ENCODE assay signal across 11 mouse cellular contexts in genomic region chr6:125478135-125479128, GRCm38 (mm10). TPM values are rescaled to one million over a fixed set of nuclear protein-coding genes. Genes with fewer than 3 reads are reported as not detected.
DNase-seq lines count a peak whose midpoint lies in the region; ATAC-seq and TF ChIP-seq lines count a peak whose summit lies in the region.
"Had no signal": no experiment of that assay in that cellular context is flagged by ENCODE, and none has a peak within 500 bp of the region (broad histone marks: within the 10 kb centered on the region; RNA-seq: fewer than 3 reads in every experiment).

No protein-coding gene starts in this region.

- H3K9me3 ChIP-seq in heart, embryonic 13.5 days: no peaks in the 10 kb centered on the region
- H3K9me3 ChIP-seq in heart, embryonic 12.5 days (replicated peaks): no peaks in the 10 kb centered on the region
- H3K9me3 ChIP-seq in intestine, embryonic 14.5 days (ENCODE audit: control insufficient read depth, low read length): no peaks in the 10 kb centered on the region
- H3K9me3 ChIP-seq in lung, embryonic 16.5 days (ENCODE audit: control insufficient read depth, low read length): no peaks in the 10 kb centered on the region
- H3K9me3 ChIP-seq: hindbrain, embryonic 15.5 days had no signal

- H3K4me3 ChIP-seq in heart, embryonic 13.5 days: no peak overlapping the region
- H3K4me3 ChIP-seq in heart, embryonic 12.5 days: no peak overlapping the region
- H3K4me3 ChIP-seq in C2C12 (ENCODE audit: insufficient read depth, poor library complexity, severe bottlenecking): no peak overlapping the region
- no peak overlapping the region for H3K4me3 ChIP-seq in intestine, embryonic 14.5 days (ENCODE audit: low read depth, low read length)
- H3K4me3 ChIP-seq in lung, embryonic 16.5 days (ENCODE audit: low read length): no peak overlapping the region
- H3K4me3 ChIP-seq: hindbrain, embryonic 15.5 days had no signal

- H3K4me1 ChIP-seq in heart, embryonic 13.5 days: peaks cover 79% of the 10 kb centered on the region
- peaks cover 66% of the 10 kb centered on the region for H3K4me1 ChIP-seq in heart, embryonic 12.5 days (replicated peaks)
- H3K4me1 ChIP-seq in intestine, embryonic 14.5 days (replicated peaks; ENCODE audit: control insufficient read depth, insufficient read depth, low read length): peaks cover 35% of the 10 kb centered on the region
- H3K4me1 ChIP-seq in lung, embryonic 16.5 days (replicated peaks; ENCODE audit: control insufficient read depth, insufficient read depth, low read length): peaks cover 71% of the 10 kb centered on the region

- 74% methylated on average over 16 of the region's 16 CpGs for WGBS in heart, embryonic 13.5 days
- WGBS in heart, embryonic 12.5 days: 80% methylated on average over 16 of the region's 16 CpGs
- WGBS in intestine, embryonic 14.5 days: 73% methylated on average over 16 of the region's 16 CpGs
- 55% methylated on average over 16 of the region's 16 CpGs for WGBS in lung, embryonic 16.5 days

- no peak overlapping the region for H3ac ChIP-seq in C2C12 (ENCODE audit: control insufficient read depth, insufficient read length, low read depth)

- H3K27ac ChIP-seq in heart, embryonic 13.5 days (replicated peaks): 0 out of 2 replicates have a peak overlapping the region, but pooled peaks have one; percentile 74
- H3K27ac ChIP-seq in heart, embryonic 12.5 days (ENCODE audit: poor library complexity, severe bottlenecking): no peak overlapping the region
- H3K27ac ChIP-seq in intestine, embryonic 14.5 days (ENCODE audit: low read depth): no peak overlapping the region; the same call in 1 of the 2 replicates
- peak overlapping the region; percentile 91 for H3K27ac ChIP-seq in lung, embryonic 16.5 days (ENCODE audit: low read length)

- H3K4me2 ChIP-seq in heart, embryonic 13.5 days: no peak overlapping the region
- H3K4me2 ChIP-seq in heart, embryonic 12.5 days: no peak overlapping the region
- H3K4me2 ChIP-seq in intestine, embryonic 14.5 days (ENCODE audit: low read length): no peak overlapping the region
- peak overlapping the region; percentile 19 for H3K4me2 ChIP-seq in lung, embryonic 16.5 days (ENCODE audit: low read depth, low read length)
- H3K4me2 ChIP-seq: hindbrain, embryonic 15.5 days had no signal

- no peak for ATAC-seq in heart, embryonic 13.5 days (ENCODE audit: extremely low read depth, insufficient number of reproducible peaks, low FRiP score, low TSS enrichment)
- no peak for ATAC-seq in heart, embryonic 12.5 days (ENCODE audit: insufficient number of reproducible peaks, low FRiP score)
- peak; percentile 49 for ATAC-seq in intestine, embryonic 14.5 days (replicated peaks; ENCODE audit: low FRiP score, low TSS enrichment, low read depth)
- peak; percentile 44 for ATAC-seq in lung, embryonic 16.5 days (ENCODE audit: low read depth)
- no peak for ATAC-seq in erythroid progenitor cell, adult 5-6 weeks (replicated peaks; ENCODE audit: low FRiP score, poor library complexity, severe bottlenecking)
- ATAC-seq: midbrain, embryonic 16.5 days had no signal

- no peak for DNase-seq in intestine, embryonic 14.5 days (ENCODE audit: low spot score)
- DNase-seq in urinary bladder, adult 2 months (ENCODE audit: low spot score): no peak
- DNase-seq in layer of hippocampus, adult 8-10 months (ENCODE audit: low spot score in 2 of 2): no peak
- DNase-seq: gastrocnemius, postnatal 36 days had no signal

- peaks cover 52% of the 10 kb centered on the region for H3K27me3 ChIP-seq in heart, embryonic 13.5 days (replicated peaks)
- H3K27me3 ChIP-seq in heart, embryonic 12.5 days (replicated peaks): peaks cover 23% of the 10 kb centered on the region
- H3K27me3 ChIP-seq in C2C12 (ENCODE audit: control insufficient read depth, insufficient read depth, insufficient read length): no peaks in the 10 kb centered on the region
- H3K27me3 ChIP-seq in intestine, embryonic 14.5 days (replicated peaks; ENCODE audit: control insufficient read depth, insufficient read depth, low read length): no peaks in the 10 kb centered on the region
- H3K27me3 ChIP-seq in lung, embryonic 16.5 days (ENCODE audit: control insufficient read depth, insufficient read depth, low read depth, low read length): no peaks in the 10 kb centered on the region
- H3K27me3 ChIP-seq: hindbrain, embryonic 15.5 days had no signal

- peaks cover 88% of the 10 kb centered on the region for H3K79me2 ChIP-seq in C2C12 (ENCODE audit: control insufficient read depth, insufficient read depth)

- H3K79me3 ChIP-seq in C2C12 (ENCODE audit: low read depth): peaks cover 72% of the 10 kb centered on the region

- H3K36me3 ChIP-seq in heart, embryonic 13.5 days: no peaks in the 10 kb centered on the region
- no peaks in the 10 kb centered on the region for H3K36me3 ChIP-seq in heart, embryonic 12.5 days
- peaks cover 18% of the 10 kb centered on the region for H3K36me3 ChIP-seq in C2C12 (ENCODE audit: control insufficient read depth, insufficient read depth)
- no peaks in the 10 kb centered on the region for H3K36me3 ChIP-seq in intestine, embryonic 14.5 days (ENCODE audit: control insufficient read depth, insufficient read depth, low read length)
- H3K36me3 ChIP-seq in lung, embryonic 16.5 days (ENCODE audit: control insufficient read depth, insufficient read depth, low read length): no peaks in the 10 kb centered on the region
- H3K36me3 ChIP-seq: hindbrain, embryonic 15.5 days had no signal

- TF ChIP-seq CTCF in C2C12 (IDR thresholded peaks at IDR 0.05; ENCODE audit: control insufficient read depth, insufficient read depth, insufficient read length): no peak

- H3K9ac ChIP-seq in heart, embryonic 13.5 days: no peak overlapping the region
- H3K9ac ChIP-seq in heart, embryonic 12.5 days: no peak overlapping the region
- H3K9ac ChIP-seq in intestine, embryonic 14.5 days (ENCODE audit: low read length): no peak overlapping the region
- peak overlapping the region; percentile 29; the same call in 1 of the 2 replicates for H3K9ac ChIP-seq in lung, embryonic 16.5 days (ENCODE audit: low read length)
- H3K9ac ChIP-seq: hindbrain, embryonic 15.5 days had no signal

TF ChIP-seq in C2C12, 6 proteins besides CTCF, POLR2A, EP300 and RAD21:
- no peak for TF ChIP-seq CEBPB (IDR thresholded peaks at IDR 0.05; ENCODE audit: low read depth)
- TF ChIP-seq MYOD1 (IDR thresholded peaks at IDR 0.05; ENCODE audit: control insufficient read depth, insufficient read length, low read depth): peak; percentile 52

RNA-seq across cellular contexts. Expression of gene Cd9, which starts 16.2 kb away (rescaled TPM):
- polyA plus RNA-seq in heart, embryonic 13.5 days (2015; fragmentation: Nextera tagmentation; extraction: Ambion mirVana): 79.6 and 84.5 TPM in 2 replicates
- 73.5 and 73.6 TPM in 2 replicates for polyA plus RNA-seq in heart, embryonic 12.5 days (2016; fragmentation: Nextera tagmentation; extraction: Ambion mirVana)
- polyA plus RNA-seq in C2C12 (2012; fragmentation: generic; extraction: Trizol): 236 TPM
- 162 and 185 TPM in 2 replicates for polyA plus RNA-seq in intestine, embryonic 14.5 days (2014; fragmentation: Nextera tagmentation; extraction: Ambion mirVana)
- polyA plus RNA-seq in lung, embryonic 16.5 days (2015; fragmentation: Nextera tagmentation; extraction: Ambion mirVana): 356 and 405 TPM in 2 replicates
- 683 and 894 TPM in 2 replicates for polyA plus RNA-seq in urinary bladder, adult 2 months (2012; rRNA removed)
- 100 to 1,000 TPM in 2 of 4 experiments, 10 to 100 TPM in 2; 57.4 to 211 (median 129) TPM for total RNA-seq in layer of hippocampus, adult 8-10 months (2022)
- total RNA-seq in erythroid progenitor cell, adult 5-6 weeks (2015; ENCODE audit: low replicate concordance): 27.4 and 41.1 TPM in 2 replicates
- total RNA-seq in erythroid progenitor cell, adult 5-6 weeks (2017; ENCODE audit: low replicate concordance): 8.1 and 10.1 TPM in 2 replicates

Comparison
In these comparisons a context has a peak if more than half of its experiments do, and no peak if none do; other contexts are left out.
1. H3K27ac ChIP-seq: peak in heart, embryonic 13.5 days (single experiment) and lung, embryonic 16.5 days (single experiment); none in heart, embryonic 12.5 days (single experiment) and intestine, embryonic 14.5 days (single experiment).
2. ATAC-seq: peak in intestine, embryonic 14.5 days (single experiment) and lung, embryonic 16.5 days (single experiment); none in heart, embryonic 13.5 days (single experiment), heart, embryonic 12.5 days (single experiment) and erythroid progenitor cell, adult 5-6 weeks (single experiment).